ENCODE assay signal across 27 mouse cellular contexts in the genomic region with DNA sequence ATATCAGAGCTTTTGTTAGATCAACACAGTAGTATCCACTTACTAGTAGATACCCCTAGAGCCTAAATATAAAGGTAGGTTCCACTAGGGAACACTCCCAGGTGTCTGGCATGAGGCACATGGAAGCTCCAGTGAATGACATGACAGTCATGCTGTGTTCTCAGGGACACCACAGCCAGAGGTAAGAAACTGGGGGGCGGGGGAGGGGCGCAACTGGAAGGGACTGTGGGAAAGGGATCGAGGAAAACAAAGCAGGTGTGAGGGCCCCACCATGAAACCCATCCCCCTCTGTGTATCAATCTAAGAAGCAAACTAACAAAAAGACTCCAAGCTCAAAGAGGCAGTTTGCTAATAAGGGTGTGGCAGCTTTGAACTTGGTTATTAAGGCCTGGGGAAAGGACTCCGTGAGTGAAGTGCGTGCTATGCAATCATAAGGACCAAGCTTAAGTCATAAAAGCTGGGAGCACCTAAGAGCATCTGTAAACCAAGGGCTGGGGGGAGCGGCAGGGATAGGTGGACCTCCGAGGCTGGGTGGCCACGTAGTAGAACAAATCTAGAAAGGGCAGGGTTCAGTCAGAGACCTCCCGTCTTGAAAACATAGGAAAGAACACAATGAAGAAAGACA. TPM values are rescaled to one million over a fixed set of nuclear protein-coding genes. Genes with fewer than 3 reads are reported as not detected.
"Had no signal": no experiment of that assay in that cellular context is flagged by ENCODE, and none has a peak within 500 bp of the region (broad histone marks: within the 10 kb centered on the region; RNA-seq: fewer than 3 reads in every experiment).

No protein-coding gene starts in this region.

- H3K27ac ChIP-seq: heart, embryonic 10.5 days; hindbrain, embryonic 10.5 days; hindbrain, embryonic 12.5 days; hindbrain, embryonic 14.5 days; kidney, embryonic 15.5 days; kidney, postnatal 0 days; limb, embryonic 12.5 days had no signal

- H3K36me3 ChIP-seq: heart, embryonic 10.5 days; heart, embryonic 12.5 days; hindbrain, embryonic 10.5 days; hindbrain, embryonic 12.5 days; kidney, embryonic 15.5 days; limb, embryonic 12.5 days had no signal

- DNase-seq: gastrocnemius, adult 2 months; gastrocnemius, postnatal 10 days; gastrocnemius, postnatal 25 days; heart, postnatal 10 days; heart, postnatal 4 days; kidney, adult 2 months; kidney, adult 9 months; kidney, postnatal 14 days; kidney, postnatal 36 days; layer of hippocampus, adult 9-11 months; layer of hippocampus, postnatal 36 days; left cerebral cortex, postnatal 4 days; liver had no signal

- ATAC-seq: forebrain, embryonic 16.5 days; hindbrain, embryonic 16.5 days; inflammation-experienced regulatory T-cells, adult 6 months had no signal

- H3K27me3 ChIP-seq: heart, embryonic 12.5 days; hindbrain, embryonic 12.5 days; kidney, embryonic 15.5 days; limb, embryonic 12.5 days had no signal

- H3K9ac ChIP-seq: heart, embryonic 12.5 days; hindbrain, embryonic 12.5 days; hindbrain, embryonic 14.5 days; kidney, embryonic 15.5 days; limb, embryonic 12.5 days had no signal

- H3K9me3 ChIP-seq: heart, embryonic 10.5 days; heart, embryonic 12.5 days; hindbrain, embryonic 10.5 days; hindbrain, embryonic 12.5 days; kidney, embryonic 15.5 days; limb, embryonic 12.5 days had no signal

- H3K4me3 ChIP-seq: gastrocnemius, adult 2 months; heart, embryonic 10.5 days; heart, embryonic 12.5 days; hindbrain, embryonic 10.5 days; hindbrain, embryonic 12.5 days; kidney, embryonic 15.5 days; limb, embryonic 12.5 days had no signal

- H3K4me2 ChIP-seq: heart, embryonic 12.5 days; hindbrain, embryonic 12.5 days; hindbrain, embryonic 14.5 days; kidney, embryonic 15.5 days; limb, embryonic 12.5 days; liver, embryonic 11.5 days had no signal

RNA-seq across cellular contexts. Expression of gene Gm9913, which starts 57.5 kb away (rescaled TPM):
- total RNA-seq: granulocyte monocyte progenitor cell, adult 5-6 weeks; left cerebral cortex, postnatal 25 days had no signal
- polyA plus RNA-seq: hindbrain, embryonic 14.5 days; inflammation-experienced regulatory T-cells, adult 6 months had no signal
